Mouse (Mus musculus): ENCODE data around the gene Ltbp4.

Ltbp4 gene

DNA sequence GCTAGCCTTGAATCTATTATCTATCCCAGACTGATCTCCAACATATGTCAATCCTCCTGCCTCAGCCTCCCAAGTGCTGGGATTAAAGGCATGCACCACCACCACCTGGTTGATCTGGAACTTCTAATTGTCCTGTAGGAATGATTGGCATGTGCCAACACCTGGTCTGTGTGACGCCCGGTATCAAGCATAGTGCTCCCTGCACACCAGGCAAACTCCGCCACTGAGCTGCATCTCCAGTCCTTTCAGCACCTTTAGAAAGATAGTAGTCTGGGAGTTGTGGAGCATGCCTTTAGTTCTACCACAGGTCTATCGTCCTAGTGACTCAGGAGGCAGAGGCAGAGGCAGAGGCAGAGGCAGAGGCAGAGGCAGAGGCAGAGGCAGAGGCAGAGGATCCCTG is 37.1 kb downstream of the Ltbp4 start:
- DNase-seq (ENCODE audit: low read depth, low spot score) = no peak

DNA sequence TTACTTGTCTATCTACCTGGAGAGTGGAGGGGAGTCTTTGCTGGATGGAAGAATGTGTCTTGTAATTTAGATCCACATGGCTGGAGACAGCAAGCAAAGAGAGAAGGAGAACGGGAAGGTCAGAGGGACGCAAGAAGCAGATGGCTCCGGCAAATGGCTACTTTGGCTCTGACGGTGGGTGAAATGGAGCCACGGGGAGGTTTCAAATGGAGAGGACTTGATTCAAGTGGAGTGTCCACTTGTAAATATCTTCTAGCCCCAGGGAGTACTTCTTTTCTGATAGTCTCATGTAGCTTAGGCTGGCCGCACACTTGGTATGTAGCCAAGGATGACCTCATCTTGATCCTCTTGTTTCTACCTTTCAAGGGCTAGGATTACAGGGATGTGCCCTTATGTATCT is 38.7 kb downstream of the Ltbp4 start:
- no peak for DNase-seq (ENCODE audit: low read depth, low spot score)

DNA sequence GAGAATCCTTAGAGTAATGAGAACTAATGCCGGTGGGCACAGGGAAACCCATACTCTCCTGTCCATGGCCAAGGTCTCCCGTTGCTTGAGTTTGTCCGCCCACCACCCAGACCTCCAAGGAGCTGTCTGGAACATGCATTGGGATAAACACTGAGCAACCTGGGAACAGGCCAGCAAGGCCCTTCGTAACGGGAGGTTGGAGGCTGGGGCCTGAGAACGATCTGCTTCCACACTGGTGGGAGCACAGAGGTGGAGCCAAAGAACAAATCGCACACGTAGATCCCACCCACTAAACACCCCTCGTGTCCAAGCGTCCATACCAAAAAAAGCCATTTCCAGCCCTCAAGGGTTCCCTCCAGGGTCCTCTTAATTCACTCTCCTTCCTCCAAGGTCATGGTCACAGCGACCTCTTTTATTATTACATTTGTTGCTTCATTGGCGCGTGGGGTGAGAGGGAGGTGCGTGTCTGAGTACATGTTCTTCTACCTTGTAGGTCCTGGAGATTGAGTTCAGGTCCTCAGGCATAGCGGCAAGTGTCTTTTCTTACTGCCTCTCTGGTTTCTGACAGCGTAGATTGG is 39.4 kb downstream of the Ltbp4 start:
- no peak for DNase-seq (ENCODE audit: low read depth, low spot score)

DNA sequence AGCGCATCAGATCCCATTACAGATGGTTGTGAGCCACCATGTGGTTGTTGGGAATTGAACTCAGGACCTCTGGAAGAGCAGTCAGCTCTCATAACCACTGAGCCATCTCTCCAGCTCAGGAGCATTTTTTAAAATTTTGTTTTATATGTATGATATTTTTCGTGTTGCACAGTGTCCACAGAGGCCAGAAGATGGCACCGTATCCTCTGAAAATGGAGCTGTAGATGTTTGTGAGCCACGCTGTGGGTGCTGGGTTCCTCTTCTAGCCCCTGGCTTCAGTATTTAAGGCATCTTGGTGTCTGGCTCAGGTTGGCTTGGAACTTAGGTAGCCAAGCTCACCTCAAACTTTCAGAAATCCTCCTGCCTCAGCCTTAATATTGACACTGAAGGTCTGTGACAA is 41.0 kb downstream of the Ltbp4 start:
- no peak for DNase-seq (ENCODE audit: low read depth, low spot score)

DNA sequence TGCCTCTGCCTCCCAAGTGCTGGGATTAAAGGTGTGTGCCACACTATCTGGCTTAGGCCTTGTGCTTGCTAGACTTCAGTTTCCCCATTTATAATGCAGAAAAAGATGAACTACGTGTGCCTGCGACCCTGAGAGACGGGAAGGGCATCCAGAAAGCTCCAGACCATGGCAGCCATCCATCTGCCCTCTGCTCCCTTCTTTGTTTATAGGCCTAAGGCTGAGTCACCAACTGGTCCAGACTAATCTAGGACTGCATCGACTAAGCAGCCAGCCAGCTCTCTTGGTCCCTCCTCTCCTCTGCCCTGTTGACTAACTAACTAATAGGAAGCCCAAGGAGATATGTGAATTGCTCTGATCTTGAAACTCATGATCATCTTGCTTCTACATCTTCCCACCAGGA is 41.5 kb downstream of the Ltbp4 start:
- no peak for DNase-seq (ENCODE audit: low read depth, low spot score)

DNA sequence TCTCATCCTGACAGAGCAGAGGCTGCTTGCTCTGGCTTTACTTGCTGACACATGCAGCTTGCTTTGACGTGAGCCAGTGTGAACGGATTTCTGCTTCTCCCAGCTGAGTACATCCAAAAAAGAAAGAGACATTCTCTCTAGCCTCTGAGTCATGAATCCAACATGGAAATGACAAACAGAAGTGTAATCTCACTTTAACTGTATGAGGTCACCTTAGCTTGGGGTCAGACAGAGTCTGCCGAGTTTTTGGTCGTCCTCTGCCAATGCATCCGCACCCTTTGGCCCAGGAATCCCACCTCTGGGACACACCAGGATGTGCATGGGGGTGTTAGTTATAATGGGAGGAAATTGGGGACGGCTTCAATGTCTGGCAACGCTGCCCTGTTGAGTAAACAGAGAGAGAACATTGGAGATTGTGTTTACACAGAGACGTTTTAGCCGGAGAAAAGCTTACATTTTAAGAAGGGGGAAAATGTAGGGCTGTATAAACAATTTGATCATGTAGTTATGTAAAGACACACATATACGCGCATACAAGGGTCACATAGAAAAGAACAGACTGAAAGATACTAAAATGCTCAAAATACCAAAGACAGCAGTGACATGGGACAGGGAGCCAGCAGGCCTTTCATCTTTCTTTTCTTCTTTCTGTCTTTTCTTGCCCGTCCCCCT is 45.6 kb downstream of the Ltbp4 start:
- no peak for DNase-seq (ENCODE audit: low read depth, low spot score)

DNA sequence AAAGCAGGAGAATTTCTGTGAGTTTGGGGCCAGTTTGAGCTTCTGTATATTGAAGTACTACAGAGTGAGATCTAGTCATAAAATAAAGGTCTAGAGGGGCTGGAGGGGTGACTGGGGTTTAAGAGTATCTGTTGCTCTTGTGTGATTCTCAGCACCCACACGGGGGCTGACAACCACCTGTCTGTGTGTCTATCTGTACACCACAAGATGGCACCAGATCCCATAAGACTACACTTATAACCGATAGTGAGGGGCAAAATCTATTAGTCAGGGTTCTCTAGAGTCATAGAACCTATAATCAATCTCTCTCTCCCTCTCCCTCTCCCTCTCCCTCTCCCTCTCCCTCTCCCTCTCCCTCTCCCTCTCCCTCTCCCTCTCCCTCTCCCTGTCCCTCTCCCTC is 46.9 kb downstream of the Ltbp4 start:
- DNase-seq (ENCODE audit: low read depth, low spot score) = peak; percentile 22

DNA sequence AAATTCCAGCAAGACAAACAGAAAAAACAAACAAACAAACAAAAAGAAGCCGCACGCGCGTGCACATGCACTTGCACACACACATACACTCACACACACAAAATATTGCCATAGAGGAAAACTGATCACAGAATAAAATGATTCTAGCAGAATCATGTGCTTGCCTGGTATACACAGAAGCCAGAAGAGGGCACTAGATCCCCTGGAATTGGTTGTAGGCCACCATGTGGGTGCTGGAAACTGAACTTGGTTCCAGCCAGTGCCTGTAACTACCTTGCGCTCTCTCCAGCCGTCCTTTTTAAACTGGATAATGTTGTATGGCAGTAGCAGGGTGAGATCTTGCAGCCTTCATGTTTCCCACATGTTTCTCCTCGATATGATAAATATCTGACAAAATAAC is 48.8 kb downstream of the Ltbp4 start:
- DNase-seq (ENCODE audit: low read depth, low spot score) = no peak

DNA sequence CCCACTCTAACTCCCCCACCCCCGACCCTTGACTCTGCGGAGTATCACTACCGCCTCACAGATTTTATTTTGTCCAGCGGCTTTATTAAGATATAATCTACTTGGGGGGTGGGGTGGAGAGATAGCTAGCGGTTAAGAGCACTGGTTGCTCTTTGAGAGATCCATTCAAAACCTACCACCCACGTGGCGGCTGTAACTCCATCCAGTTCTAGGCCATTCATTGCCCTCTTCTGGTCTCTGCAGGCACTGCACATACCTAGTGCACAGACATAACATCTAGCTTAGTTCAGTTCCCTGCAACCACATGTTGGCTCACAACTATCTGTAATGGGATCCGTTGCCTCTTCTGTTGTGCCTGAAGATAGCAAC is 51.8 kb downstream of the Ltbp4 start:
- DNase-seq (ENCODE audit: low read depth, low spot score) = peak; percentile 74

DNA sequence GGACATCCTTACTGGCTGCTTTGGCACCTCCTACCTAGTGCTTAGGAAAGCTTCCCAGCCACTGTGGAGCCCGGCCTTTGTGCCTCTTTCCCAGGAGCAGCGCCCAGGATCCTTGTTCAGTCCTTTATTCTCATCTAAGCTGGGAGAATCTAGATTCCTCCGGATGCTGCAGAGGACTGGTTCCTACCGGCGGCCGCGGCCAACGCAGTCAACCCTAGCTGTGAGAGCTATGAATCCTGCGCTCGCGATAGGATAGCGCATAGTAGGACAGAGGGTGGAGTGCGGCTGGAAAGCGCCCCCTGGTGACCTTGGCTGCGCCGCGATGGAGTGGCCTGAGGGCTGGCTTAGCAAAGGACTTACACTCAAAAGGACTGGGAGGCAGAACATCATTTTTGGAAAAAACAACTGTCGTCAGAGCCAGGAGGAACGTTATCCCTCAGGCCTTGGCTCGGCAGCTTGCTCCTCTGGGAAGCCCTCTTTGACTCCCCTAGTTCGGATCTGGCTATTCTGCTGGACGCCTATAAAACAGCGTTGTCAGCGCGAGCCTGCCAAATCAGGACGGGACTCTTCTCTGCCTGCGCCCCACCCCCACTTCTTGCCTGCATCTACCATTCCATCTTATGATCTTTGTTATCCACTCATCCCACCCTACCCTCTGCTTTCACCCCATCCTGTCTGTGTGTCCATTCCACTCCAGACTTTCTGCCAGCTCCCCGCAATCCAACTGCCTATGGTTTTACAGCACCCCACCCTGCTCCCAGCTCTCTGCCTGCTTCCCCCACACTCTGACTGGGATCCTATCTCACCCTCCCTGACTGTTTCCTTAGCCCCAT is 52.4 kb downstream of the Ltbp4 start:
- no peak for DNase-seq (ENCODE audit: low read depth, low spot score)

DNA sequence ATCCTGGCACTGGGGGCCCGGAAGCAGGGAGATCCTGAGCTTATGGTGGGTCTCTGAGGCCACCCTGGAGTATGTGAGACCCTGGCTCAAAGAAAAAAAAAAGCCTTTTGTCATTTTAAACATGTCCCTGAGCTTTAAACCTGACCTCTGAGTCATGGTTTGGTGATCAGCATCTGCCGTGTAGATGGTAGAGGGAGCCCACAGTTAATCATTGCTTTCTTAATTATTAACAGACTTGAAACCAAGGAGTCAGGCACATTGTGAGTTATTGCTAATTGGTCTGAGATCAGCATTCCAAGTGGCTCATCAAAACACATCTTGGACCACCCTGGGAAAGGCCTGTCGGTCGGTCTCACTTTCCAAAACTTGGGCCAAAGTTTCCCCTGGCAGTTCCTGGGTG is 55.3 kb downstream of the Ltbp4 start:
- DNase-seq (ENCODE audit: low read depth, low spot score) = no peak

DNA sequence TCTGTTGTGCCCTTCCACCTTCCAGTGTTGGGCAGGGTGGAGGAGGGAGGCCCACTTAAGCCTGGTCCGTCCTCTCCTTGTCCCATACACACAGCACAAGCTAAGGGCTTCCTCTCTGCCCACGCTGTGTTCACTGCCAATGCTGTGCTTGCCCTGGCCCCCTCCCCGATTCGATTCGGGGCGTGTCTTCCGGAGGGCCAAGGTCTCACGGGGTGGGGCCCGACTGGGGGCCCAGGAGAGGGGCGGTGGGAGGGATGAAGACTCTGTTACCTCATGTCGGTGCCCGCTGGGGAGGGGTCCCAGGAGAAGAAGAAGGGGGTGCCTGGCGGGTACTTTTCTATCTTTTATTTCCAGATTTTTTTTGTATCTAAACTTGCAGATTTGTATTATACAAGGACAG is 55.8 kb downstream of the Ltbp4 start:
- DNase-seq (ENCODE audit: low read depth, low spot score) = no peak

DNA sequence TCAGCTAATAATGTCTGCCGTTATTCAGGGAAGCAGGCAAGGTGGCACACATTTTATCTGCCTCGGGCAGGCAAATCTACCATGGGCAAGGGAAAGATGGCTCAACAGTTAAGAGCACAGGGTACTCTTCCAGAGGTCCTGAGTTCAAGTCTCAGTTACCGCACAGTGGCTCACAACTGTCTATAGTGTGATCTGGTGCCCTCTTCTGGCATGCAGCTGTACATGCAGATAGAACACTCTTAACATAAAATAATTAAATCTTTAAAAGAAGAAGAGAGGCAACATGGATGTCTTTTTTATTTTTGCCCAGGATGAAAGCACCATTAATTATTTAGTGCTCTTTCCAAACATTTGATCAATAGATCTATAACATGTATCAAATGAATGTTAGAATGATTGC is 60.3 kb downstream of the Ltbp4 start:
- DNase-seq (ENCODE audit: low read depth, low spot score) = peak; percentile 44

DNA sequence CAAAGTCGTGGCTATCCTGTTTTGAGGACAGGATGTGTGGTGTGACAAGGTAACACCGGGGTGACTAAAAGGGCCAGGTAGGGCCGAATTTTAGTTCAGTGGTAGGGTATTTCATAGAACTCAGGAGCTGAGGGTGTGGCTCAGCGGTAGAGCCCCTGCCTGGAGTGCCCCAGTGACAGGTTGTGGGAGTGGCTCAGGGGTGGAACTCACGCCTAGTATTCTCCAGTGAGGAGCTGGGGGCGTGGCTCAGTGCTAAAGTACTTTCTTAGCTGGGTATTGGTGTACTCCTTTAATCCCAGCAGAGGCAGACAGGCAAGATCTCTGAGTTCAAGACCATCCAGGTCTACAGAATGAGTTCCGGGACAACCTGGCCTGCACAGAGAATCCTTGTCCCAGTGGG is 61.5 kb downstream of the Ltbp4 start:
- peak; percentile 35 for DNase-seq (ENCODE audit: low read depth, low spot score)

DNA sequence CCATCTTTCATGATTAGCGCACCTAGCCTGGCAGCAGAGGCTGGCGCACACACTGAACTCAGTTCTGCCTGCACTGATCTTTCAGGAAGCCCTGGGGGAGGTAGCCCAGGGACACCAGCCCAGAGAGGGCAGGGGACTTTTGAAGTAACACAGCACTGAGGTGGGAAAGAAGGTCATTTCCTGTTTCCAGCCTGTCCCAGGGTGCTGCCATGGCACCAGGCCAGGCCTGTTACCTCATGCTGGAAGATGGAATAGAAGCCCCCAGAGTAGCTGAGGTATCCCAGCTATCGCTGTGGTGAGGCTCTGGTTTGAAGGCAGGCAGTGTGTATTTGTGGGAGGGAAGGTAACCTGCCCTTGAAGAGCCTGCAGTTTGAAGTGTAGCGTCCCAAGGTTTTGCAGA is 62.6 kb downstream of the Ltbp4 start:
- DNase-seq (ENCODE audit: low read depth, low spot score) = no peak

DNA sequence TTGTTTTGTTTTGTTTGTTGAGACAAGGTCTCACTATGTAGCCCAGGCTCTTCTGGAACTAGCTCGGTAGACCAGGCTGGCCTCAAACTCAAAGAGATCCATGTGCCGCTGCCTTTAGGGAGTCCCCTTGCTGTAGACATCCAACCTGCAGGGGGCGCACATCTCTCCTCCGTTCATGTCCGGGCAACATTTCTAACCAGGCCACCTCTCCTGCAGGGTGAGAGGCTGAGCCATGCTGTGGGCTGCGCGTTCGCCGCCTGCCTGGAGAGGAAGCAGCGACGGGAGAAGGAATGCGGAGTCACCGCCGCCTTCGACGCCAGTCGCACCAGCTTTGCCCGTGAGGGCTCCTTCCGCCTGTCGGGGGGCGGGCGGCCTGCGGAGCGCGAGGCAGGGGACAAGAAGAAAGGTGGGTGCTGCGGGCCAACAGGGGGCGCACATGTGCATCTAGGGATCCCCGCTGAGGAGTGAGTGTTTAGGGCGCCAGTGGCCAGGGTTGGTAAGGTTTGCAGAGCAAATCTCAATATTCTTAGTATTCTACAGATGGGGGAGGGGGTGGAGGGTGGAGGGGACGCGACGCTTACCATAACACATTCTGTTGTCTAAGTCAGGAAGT is 63.6 kb downstream of the Ltbp4 start:
- peak; percentile 35 for DNase-seq (ENCODE audit: low read depth, low spot score)

DNA sequence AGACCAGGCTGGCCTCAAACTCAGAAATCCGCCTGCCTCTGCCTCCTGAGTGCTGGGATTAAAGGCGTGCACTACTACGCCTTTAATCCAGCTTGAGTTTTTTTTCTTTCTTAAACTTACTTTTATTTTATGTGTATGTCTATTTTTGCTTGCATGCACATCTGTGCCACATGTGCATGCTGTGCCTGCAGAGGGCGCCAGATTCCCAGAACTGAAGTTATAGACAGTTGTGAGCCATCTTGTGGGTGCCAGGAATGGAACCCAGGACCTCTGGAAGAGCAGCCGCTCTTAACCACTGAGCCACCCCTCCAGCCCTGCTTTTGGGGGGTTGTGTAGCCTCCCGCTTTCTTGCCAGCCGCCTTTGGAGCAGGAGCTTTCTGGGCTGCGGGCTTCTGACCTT is 66.1 kb downstream of the Ltbp4 start:
- no peak for DNase-seq (ENCODE audit: low read depth, low spot score)

DNA sequence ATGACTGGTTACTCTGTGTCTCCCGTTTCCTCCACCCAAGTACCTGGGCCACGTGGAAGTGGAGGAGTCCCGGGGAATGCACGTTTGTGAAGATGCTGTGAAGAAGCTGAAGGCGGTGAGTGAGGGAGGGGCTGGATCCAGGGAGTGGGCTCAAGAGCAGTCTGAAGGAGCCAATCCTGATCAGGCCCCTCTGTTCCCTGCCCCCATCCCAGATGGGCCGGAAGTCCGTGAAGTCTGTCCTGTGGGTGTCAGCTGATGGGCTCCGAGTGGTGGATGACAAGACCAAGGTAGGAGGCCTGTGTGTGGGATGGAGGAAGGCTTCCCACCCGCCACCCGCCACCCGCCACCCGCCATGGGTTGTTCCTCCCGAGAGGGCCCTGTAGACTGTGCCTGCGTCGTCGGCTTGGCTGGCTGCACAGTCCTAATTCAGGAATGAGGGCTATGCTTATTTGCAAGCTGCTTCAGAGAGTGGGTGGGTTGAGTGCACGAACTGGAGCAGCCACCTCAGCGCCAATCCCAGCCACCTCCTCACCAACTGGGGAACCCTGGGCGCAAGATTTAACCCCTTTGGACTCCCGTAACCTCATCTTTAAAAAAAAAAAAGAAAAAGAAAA is 70.9 kb downstream of the Ltbp4 start:
- no peak for DNase-seq (ENCODE audit: low read depth, low spot score)

DNA sequence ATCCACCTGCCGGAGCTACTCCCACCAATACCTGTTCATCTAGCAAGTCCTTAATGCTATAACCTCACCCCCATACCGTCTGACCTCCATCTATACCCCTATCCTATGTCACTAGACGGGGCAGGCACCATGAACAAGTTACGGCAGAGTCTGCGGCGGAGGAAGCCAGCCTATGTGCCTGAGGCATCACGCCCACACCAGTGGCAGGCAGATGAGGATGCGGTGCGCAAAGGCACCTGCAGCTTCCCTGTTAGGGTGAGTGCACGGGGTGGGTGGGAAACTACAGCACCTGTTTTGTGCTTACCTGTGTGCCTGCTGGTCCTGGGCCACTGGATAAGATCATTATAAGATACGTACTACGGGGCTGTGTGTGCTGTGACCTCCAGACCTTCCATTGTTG is 72.7 kb downstream of the Ltbp4 start:
- DNase-seq (ENCODE audit: low read depth, low spot score) = no peak

DNA sequence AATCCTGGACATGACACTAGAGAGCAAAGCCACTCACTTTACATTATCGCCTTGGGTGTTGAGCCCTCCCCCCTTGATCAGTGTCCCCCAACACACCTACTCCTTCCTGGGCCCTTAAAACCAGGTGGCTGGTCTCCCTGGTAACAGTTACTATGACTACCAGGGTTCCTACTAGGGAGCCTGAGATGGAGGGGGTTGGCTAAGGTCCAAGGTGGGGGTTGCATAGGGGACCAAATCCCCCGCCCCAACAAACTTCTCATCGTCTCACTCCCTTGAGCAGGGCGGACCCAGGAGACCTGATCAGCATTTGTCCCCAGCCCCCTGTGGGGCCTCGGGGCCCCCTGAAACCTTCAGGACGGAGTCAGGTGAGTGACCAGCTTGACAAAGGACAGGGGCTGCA is 75.6 kb downstream of the Ltbp4 start:
- DNase-seq (ENCODE audit: low read depth, low spot score) = no peak

DNA sequence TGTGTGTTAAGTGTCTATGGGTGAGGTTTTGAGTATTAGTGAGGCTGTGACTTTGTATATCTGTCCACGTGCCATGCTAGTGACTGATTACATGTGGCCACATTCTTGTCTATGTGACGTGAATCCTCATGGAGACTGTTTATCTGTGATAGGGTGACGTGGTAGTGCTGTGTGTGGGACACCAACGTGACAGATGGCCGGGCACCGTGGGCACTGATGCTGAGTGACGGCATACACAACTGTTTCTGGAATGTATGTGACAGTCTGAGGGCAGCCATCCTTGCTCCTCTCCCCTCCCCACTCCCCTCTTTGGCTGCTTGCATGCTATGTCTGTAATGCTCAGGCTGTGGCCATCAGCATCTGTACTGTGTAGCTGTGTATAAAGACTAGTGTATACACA is 76.6 kb downstream of the Ltbp4 start:
- DNase-seq (ENCODE audit: low read depth, low spot score) = no peak

DNA sequence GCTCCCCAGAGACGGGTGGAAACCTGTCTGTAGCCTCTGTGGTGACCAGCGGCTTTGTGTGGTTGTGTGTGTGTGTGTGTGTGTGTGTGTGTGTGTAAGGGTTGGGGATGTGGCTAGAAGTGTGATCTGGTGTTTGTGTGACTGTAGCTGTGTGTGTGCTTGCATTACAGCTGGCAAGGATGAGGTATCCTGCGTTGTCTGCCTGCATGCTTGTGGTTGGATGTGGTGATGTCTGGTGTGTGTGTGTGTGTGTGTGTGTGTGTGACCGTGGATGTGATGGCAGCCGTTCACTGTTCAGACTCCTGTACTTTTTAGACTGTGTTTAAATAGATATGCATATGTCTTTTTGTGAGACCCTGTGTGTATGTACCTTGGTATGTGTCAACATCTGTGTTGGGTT is 77.7 kb downstream of the Ltbp4 start:
- no peak for DNase-seq (ENCODE audit: low read depth, low spot score)
